Mouse (Mus musculus) liver, postnatal 0 days (tissue): ENCODE measurements at regions not wholly inside any gene's neighbourhood (a gene's known extent, or its start where the extent isn't known, plus 50 kb on each side); places are given as distances from the start of the nearest gene placed in this dataset.

Experiments used
- CTCF ChIP-seq: sonication (generic); IDR thresholded peaks from 2 replicates; pipeline ENCODE4 v1.5.1; 2016; ENCODE audit warnings: antibody characterized with exemption, low read depth
- EP300 ChIP-seq: IDR thresholded peaks from 2 replicates; pipeline ENCODE4 v1.6.1; 2016; ENCODE audit warnings: antibody characterized with exemption, low read depth, mild to moderate bottlenecking

GRCm38 (mm10) chr3:115646993-115647392 lies 67.9 kb downstream of the S1pr1 start:
- TF ChIP-seq CTCF (no peak), EP300 (no peak)
